Mouse (Mus musculus) heart, adult 18-20 months (tissue): ENCODE measurements around the gene Eif2b3. TPM values are rescaled to one million over a fixed set of nuclear protein-coding genes. Genes with fewer than 3 reads are reported as not detected.
A peak's percentile ranks its signal among the peaks of the same experiment; 100 is the strongest.

ENCODE experiments used
- DNase-seq, 2 experiments: peaks; one replicate each; pipeline ENCODE4 v3.0.0; 2021 to 2022; ENCODE audit warnings: mixed read lengths in 1 of 2
- total RNA-seq, 2 experiments: library from RNA; stranded (reverse); gene quantifications; 2 replicates each; pipeline ENCODE4 v1.2.3; 2021

The Eif2b3 gene
- total RNA-seq, 2 experiments from 2014 or later, result 16.5 to 16.8 TPM

DNA sequence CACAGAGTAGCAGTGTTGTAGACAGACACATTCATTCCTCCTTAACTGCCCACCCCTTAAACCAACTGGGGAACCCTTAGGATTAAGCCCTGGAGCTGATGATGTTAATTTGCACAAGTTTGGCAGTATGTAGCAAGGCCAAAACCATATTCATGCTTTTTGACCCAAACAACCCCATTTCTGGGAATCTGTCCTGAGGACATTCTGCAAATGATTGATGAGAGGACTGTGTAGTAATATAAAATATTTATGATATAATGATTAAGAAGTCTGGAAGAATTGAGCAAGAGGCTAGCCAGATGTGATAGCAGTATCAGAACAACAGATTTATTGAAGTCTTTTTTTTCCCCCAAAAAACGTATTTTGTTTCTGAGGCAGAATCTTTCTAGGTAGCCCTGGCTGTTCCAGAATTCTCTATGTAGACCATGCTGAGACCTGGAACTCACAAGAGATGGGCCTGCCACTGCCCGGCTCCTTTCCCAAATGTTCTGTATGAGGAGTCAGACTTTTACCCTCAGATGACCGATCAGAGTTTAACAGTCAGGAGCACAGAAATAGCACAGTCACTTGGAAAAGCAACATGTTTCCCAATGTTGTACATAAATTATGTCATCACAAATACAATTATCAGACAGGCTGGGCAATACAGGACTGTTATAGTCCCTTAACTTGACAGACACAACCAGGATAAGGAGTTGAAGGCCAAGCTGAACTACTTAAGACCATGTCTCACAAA, 75.6 kb downstream of the Eif2b3 start:
- DNase-seq, result no peak

DNA sequence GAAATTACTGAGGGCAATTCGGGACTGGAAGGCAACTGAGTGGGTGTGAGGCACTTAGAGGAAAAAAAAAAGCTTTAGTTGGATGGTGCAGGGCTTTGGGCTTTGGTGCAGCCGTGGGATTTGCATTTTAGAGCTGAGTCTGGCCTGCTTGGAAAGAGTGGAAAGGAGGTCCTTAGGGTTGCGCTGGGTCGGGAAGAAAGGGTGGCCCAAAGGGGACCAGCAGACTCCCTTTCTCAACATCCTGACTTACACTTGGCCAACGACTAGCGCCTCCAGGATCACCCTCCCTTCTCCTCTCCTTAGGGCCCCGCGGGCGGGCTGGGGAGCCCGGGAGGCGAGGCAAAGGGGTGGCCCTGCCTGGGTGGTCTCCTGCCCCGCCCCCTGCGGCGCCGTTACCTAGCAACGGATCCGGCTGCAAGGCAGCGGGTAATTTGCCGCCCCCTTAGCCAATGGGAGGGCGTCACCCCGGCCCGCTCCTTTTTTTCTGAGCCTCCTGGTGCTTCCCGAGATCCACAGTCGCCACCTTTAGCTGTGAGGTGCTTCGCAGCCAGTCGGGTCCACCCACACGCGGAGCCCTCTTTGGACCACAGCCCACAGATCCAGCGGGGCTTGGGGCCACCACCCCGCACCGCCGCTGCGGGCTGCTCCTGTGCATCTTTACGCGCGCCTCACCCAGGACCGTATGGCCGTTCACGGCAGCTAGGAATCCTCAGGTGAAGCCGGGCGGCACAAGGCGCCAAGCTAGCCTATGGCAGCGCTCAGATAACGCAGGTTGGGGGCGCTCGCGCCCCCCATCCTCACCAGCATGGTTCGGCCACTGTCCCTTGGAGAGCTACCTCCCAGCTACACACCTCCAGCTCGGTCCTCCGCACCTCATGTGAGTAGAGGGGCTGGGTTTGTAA, 76.6 kb downstream of the Eif2b3 start, which contains the start of gene Ptch2:
Gene Ptch2, plus strand, starts transcription at position 525 of the 902 bp plus-strand sequence.
- peak; percentile 79 to 82 for DNase-seq

DNA sequence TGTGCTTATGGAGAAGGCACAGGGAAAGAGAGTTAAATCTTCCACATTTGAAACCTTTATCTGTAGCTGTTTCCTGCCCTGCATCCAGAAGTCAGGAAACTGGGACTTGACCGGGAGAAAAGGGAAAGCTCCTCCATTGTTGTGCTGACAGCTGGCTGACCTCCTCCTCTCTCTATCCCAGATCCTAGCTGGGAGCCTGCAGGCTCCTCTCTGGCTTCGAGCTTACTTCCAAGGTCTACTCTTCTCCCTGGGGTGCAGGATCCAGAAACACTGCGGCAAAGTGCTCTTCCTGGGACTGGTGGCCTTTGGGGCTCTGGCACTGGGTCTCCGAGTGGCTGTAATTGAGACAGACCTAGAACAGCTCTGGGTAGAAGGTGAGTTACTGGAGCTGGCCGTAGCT, 77.5 kb downstream of the Eif2b3 start:
- DNase-seq, result peak; percentile 40 to 44

DNA sequence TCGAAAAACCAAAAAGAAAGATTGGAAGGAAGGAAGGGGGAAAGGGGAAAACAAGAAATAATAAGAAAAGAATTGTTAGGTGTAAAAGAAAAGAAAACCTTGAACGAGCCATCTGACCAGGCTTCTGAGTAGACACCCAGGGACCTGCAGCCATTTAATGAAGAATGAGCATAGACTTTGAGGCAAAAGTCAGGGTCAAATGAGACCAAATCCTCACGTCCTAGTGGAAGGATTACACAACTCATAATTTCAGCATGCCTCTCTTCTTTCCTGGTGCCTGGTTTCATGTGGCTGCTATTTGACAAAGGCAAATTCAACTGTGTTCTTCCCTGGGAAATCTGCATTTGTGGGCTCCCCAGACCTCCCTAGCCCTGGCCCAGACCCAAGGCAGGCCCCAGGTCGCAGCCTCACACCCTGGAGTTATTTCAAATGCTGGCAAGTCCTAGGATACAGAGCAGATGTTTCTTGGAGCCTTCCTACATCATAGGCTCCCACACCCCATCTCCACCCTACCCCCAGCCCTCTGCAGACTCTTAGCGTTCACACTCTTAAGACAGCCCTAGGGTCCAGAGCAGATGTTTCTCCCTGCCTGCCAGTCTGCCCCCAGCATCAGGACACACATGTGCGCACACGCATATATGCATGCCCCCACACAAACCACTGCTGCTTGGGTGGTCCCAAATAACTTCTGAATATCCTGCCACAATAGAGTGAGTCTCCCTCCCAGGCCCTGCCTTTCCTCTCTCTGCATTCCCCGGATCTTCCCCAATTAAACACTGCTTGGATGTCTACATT, 79.0 kb downstream of the Eif2b3 start:
- DNase-seq, result no peak

DNA sequence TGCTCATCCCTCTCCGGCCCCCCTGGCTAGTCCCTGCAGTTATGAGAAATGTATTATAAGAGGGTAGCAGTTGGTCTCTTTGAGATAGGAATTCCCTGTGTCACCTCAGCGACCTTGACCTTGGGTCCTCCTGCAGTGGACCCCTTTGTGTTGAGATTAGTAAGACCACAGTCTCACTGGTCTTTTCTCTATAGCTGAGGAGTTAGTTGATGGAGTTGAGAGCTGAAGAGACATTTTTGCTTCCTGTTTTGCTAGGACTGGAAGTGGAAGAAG, 79.5 kb downstream of the Eif2b3 start:
- DNase-seq, result no peak

DNA sequence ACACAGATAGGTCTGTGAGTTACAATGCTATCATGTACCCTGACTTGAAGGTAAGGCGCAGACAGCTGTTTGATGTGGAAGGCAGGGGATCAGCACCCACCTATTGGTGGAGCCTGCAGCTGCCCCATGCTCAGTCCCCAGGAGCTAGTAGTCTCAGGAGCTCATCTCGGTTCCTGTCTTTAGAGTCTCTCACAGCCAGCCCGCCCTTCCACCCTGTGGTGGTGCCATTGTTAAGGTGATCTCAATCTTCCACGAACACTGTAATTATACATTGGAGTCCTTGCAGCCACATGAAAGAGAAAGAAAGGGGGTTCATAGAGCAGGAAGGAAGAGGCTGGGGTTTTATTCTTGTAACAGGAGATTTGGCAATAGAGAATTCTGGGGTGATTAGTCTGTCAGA, 80.8 kb downstream of the Eif2b3 start:
- no peak for DNase-seq

DNA sequence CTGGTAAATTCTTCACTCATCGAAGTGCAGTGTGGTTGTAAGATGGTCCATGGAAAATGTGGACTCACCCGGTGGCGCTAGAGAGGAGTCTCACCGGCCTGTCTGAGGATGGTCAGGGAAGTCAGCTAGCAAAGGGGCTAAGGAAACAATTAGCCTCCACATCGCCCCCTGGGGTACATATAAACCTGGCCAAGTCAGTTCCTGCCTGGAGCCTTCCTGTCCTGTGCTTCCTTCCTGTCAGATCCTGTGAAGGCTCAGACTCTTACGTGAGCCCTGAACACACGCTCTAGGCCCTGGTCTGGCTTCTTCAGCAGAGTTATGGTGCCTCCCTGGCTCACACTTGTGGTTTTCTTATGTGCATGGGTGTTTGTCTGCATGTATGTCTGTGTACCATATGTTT, 82.0 kb downstream of the Eif2b3 start:
- peak; percentile 38 to 49 for DNase-seq

DNA sequence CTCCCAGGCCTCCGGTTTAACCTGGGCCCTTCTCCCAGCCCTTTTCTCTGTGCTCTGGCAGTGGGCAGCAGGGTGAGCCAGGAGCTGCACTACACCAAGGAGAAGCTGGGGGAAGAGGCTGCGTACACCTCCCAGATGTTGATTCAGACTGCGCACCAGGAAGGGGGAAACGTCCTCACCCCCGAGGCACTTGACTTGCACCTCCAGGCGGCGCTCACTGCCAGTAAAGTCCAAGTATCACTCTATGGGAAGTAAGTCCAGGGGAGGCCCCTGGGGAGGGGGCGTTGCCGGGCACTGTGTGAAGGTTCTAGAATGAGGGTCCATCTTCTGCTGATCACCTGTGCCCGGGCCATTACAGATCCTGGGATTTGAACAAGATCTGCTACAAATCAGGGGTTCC, 85.5 kb downstream of the Eif2b3 start:
- DNase-seq, result no peak

DNA sequence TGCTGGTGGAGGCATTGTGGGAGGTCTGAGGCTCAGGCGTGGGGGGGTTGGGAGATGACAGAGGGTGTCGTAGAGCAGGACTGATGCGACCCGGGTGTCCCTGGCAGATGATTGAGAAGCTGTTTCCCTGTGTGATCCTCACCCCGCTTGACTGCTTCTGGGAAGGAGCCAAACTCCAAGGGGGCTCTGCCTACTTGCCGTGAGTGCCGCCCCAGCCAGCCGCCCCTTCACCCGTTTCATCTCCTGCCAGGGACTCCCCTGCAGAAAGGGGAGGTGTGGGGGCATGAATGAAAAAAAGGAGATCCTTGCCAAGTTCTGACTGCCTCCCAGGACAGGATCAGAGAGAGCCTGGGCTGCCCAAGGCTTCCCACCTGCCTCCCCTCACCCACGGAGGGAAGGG, 85.9 kb downstream of the Eif2b3 start:
- no peak for DNase-seq

DNA sequence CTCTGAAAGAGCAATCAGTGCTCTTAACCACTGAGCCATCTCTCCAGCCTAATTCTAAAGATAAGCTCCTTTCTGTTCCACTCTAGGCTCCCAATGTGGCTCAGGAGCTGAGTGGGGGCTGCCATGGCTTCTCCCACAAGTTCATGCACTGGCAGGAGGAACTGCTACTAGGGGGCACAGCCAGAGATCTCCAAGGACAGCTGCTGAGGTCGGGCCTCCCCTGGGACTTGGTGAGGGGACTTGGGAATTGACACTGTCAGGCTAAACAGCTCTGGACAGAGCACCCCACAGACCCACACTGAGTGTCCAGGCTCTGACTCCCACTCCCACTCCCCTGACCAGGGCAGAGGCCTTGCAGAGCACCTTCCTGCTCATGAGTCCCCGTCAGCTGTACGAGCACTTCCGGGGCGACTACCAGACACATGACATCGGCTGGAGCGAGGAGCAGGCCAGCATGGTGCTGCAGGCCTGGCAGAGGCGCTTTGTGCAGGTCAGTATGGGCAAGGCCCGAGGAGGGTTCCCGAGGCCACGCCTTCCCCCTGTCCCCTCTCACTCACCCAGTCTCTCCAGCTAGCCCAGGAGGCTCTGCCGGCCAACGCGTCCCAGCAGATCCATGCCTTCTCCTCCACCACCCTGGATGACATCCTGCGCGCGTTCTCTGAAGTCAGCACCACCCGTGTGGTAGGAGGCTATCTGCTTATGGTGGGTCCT, 88.8 kb downstream of the Eif2b3 start:
- DNase-seq, result no peak

DNA sequence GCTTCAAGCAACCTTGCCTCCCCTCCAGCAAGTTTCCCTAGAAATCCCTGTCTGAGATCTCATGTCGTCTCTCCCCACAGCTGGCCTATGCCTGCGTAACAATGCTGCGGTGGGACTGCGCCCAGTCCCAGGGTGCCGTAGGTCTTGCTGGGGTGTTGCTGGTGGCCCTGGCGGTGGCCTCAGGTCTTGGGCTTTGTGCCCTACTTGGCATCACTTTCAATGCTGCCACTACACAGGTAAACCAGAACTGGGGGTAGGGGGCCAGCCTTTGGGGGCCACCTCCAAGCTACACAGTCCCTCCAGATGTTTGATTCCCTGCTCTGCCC, 89.3 kb downstream of the Eif2b3 start:
- DNase-seq, result no peak

DNA sequence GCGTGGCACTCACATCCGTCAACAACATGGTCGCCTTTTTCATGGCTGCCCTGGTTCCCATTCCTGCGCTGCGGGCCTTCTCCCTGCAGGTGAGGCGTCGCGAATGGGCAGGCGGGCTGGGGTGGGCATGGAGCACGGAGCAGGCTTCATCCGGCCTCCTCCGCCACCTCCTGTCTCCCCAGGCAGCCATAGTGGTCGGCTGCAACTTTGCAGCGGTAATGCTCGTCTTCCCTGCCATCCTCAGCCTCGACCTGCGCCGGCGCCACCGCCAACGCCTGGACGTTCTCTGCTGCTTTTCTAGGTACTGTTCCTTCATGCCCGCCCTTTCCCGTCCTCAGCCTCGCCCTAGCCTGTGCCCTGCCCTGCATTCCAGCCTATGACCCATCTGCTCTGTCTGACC, 90.1 kb downstream of the Eif2b3 start:
- DNase-seq, result no peak

DNA sequence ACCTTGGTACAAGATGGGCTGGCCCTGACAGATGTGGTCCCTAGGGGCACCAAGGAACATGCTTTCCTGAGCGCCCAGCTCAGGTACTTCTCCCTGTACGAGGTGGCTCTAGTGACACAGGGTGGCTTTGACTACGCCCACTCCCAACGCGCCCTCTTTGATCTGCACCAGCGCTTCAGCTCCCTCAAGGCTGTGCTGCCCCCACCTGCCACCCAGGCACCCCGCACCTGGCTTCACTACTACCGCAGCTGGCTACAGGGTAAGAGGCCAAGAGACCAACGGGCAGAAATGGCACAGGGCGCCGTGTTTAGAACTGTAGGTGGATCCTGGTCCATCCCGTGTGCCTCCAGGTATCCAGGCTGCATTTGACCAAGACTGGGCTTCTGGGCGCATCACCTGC, 91.0 kb downstream of the Eif2b3 start:
- DNase-seq, result no peak

DNA sequence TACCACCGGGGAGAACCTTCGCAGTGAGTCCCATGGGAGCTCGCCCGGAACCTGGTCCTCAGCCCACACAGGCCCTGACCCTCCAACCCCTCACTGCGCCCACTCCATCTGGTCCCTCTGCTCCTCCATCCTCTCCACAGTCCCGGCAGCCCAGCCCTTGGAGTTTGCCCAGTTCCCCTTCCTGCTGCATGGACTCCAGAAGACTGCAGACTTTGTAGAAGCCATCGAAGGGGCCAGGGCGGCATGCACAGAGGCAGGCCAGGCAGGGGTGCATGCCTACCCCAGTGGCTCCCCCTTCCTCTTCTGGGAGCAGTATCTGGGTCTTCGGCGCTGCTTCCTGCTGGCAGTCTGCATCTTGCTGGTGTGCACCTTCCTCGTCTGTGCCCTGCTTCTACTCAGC, 91.8 kb downstream of the Eif2b3 start:
- no peak for DNase-seq

DNA sequence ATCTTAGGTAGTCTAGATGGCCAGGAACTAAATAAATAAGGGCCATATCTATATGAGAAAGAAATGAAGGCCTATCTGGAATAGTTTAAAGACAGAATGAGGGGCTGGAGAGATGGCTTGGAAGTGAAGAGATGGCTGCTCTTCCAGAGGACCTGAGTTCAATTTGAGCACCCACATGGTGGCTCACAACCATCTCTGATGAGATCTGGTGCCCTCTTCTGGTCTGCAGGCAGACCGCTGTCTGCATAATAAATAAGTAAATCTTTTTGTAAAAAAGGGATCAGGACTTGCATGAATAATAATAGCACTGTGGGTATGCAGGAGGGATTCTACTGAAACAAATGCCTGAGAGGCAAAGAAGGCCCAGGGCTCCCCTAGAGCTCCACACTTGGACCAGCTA, 94.0 kb downstream of the Eif2b3 start:
- no peak for DNase-seq

DNA sequence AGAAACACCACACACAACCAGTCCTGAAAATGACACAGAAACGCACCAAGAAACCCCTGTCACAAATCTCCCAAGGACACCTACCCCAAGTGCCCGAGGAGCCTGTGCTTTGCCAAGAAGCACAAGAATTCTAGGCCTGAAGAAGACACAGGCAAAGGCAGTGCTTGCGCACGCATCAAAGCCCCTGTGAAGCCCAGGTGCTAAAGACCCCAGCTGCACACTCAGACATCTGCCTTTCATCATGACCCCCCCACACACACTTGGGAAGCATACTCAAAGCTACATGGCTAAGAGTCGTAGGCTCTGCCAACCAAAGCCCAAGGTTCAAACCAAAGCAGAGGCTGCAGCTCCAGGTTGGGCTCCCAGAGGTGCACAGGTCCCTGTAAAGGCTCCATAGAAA, 96.4 kb downstream of the Eif2b3 start:
- no peak for DNase-seq

DNA sequence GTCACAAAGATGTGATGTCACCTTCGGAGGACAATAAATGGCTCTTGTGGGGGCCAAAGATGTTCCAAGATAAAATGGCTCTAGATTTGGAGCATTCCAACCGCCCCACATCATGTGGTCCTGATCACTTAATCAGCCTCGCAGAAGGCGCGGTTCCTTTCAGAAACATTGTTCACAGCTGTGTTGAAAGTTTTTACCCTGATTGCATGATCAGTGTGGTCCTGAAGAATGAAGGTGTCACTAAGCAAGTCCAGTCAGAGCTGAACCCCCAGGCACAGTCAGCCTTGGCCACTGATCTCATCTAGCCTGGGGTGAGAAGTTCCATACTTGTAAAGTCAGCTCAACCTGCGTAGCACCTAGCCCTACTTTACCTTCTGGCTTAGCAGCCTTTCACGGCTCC, 98.7 kb downstream of the Eif2b3 start:
- no peak for DNase-seq

DNA sequence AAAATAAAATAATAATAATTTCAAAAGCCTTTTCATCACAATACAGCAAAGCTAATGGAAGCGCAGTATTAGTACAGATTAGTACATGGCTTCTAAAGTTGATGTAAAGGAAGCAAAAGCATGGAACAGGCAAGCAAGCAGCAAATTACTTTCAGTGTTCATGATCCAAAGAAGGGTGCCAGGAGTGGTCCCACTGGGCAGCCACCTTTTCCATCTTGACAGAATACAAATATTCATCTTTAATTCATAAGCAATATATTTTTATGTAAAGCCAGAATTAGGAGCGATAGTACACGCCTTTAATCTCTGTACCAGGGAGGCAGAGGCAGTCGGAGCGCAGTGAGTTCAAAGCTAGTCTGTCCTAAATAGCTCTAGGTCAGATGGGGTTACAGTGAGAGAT, 100.4 kb downstream of the Eif2b3 start:
- DNase-seq, result no peak

DNA sequence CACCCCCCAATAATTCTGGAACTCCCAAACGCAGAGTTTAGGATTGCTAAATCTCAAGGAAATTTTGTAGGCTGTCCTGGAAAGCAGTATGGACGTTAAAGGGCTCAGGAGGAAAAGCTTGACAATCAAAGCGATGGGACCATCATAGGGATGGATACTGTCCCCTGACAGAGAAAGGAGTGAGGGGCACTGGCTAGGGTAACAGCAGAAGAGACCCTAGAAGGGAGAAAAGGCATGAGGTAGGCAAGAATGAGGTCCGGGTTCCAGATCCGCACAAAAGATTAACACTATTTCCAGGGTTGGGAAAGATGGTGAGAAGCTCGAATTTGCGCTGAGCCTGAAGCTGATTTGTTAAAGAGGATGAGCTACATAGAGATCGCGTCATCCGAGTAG, 100.8 kb downstream of the Eif2b3 start:
- DNase-seq, result no peak

DNA sequence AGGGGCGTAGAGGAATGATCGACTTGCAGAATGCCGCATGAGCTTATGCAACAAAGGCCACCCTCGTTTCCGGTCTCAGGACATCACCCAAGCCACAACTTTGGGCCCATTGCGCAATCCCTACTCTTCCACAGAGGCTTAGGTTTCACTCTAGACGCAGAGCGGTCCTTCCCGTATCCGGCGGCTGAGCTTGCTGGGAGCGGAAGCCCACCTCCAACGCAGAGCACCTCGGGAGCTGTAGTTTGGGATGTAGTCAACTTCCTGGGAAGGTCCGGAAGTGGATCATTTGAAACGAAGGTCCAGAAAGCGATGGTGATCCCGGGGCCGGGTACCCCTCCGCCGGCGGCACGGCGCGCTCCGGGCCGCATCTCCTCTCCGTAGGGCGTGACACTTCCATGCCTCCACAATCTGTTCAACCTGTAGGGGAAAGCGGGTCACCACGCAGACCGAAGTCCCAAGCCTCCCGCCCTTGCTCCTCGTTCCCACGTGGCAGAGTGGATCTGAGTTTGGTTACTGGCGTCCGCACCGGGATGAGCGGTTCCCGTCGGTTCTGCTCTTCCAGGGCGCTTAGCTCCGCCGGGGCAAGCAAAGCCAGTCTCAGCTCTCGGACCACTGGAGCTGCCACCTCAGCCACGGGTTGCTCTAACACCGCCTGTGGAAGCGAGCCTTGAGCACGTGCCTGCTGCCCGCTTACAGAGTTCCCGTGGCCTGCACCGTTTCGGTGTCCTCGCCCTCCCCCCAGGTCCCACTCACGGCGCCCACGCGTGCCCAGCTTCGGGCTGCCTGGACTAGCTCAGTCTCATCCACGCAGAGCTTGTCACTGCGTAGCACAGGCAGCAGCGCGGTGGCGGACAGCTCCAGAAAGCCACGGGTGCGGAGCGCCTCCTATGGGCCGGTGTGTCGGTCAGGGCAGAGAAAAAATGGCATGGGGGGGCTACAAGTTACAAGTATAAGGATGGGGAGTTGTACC, 101.5 kb downstream of the Eif2b3 start:
- DNase-seq, result peak; percentile 97 to 99

DNA sequence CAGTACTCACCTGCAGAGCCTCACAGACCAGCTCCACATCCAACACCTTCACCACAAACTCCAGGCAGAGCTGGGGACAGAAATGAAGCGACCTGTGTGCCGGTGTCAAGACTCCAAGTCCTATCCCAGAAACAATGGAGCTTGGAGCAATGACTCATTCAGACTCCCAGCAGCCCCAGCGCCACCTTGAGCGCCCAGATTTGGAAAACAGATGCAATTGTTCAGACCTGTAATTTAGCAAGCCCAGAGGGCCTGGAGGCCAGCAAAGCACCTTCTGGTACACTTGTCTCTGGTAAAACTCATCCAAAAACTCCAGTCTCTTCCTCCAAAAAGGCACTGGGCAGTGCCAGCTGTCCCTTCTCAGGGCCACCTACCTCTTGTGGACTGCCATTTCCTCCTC, 103.0 kb downstream of the Eif2b3 start:
- peak in 1 of 2 experiments; percentile 39 for DNase-seq
